ENCODE assay signal across 8 mouse cellular contexts in the genomic region with DNA sequence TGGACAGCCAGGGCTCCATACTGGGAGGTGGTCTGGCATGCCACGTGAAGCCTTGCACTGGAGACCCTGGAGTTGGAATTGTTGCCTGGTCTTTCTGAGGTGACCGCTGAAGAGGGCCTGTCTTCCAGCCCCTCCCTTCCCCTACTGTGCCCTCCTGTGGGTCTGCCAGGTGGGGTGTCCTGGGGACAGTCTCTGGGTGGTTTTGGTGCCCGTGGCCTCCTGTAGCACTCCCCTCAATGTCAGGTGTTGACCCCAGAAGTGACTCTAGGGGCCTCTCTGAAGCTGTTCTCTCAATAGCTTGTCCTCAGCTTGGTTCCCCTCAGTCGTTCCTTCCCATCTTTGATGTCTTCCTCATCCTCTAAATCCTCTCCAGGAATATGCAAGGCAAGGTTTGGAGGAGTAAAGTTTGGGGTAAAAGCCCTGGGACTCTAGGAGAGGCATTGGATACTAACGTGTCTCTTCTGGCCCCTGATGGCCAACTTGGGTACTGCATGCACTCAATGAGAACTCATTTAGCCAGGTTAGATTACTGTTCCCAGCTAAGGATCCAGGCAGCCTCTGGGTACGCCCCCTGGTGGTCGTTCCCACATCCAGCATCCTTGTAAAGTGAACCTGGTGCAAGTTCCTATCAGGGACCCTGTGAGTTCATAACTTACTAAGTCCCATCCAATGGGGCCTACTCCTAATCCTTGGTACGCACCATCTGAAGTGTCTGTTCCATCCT.
DNase-seq lines count a peak whose midpoint lies in the region; ATAC-seq lines count a peak whose summit lies in the region.

No protein-coding gene starts in this region.

- DNase-seq in A20 (ENCODE audit: low read depth, low spot score), result peak; percentile 91
- DNase-seq in adrenal gland, postnatal 4 days (ENCODE audit: low spot score in 2 of 2), result peak; percentile 82 to 88
- peak; percentile 96 for DNase-seq in embryonic facial prominence, embryonic 14.5 days (ENCODE audit: low spot score)
- DNase-seq in heart, adult 9 months (ENCODE audit: low spot score in 2 of 2), result peak; percentile 86 to 93
- DNase-seq in spleen, postnatal 4 days (ENCODE audit: low spot score in 2 of 2), result peak; percentile 90 to 98

- no peak overlapping the region for H3K4me2 ChIP-seq in embryonic facial prominence, embryonic 14.5 days (ENCODE audit: low read depth, low read length)
- no peak overlapping the region for H3K4me2 ChIP-seq in kidney, embryonic 15.5 days
- H3K4me2 ChIP-seq in limb, embryonic 15.5 days, result no peak overlapping the region

- WGBS in embryonic facial prominence, embryonic 14.5 days, result 37% methylated on average over 8 of the region's 8 CpGs
- 36% methylated on average over 8 of the region's 8 CpGs for WGBS in kidney, embryonic 15.5 days
- WGBS in limb, embryonic 15.5 days, result 38% methylated on average over 8 of the region's 8 CpGs

- no peaks in the 10 kb centered on the region for H3K4me1 ChIP-seq in embryonic facial prominence, embryonic 14.5 days (ENCODE audit: control insufficient read depth, insufficient read depth, low read length)
- H3K4me1 ChIP-seq in kidney, embryonic 15.5 days, result peaks cover 3% of the 10 kb centered on the region; the same call in 1 of the 2 replicates
- H3K4me1 ChIP-seq in limb, embryonic 15.5 days, result peaks cover 10% of the 10 kb centered on the region; the same call in 1 of the 2 replicates

- ATAC-seq in embryonic facial prominence, embryonic 14.5 days (ENCODE audit: low read depth), result peak; percentile 88
- ATAC-seq in kidney, embryonic 15.5 days (replicated peaks; ENCODE audit: low FRiP score), result peak; percentile 27; the same call in 1 of the 2 replicates
- peak; percentile 73; the same call in 1 of the 2 replicates for ATAC-seq in limb, embryonic 15.5 days (ENCODE audit: insufficient number of reproducible peaks, low FRiP score, low TSS enrichment, low read depth)
- ATAC-seq in monocyte, adult 5-6 weeks (replicated peaks; ENCODE audit: insufficient number of reproducible peaks, low FRiP score, low TSS enrichment, poor library complexity, severe bottlenecking), result peak; percentile 85

- H3K36me3 ChIP-seq in embryonic facial prominence, embryonic 14.5 days (ENCODE audit: control insufficient read depth, insufficient read depth, low read length), result peaks cover 91% of the 10 kb centered on the region
- H3K36me3 ChIP-seq in kidney, embryonic 15.5 days, result peaks cover 97% of the 10 kb centered on the region
- peaks cover 89% of the 10 kb centered on the region for H3K36me3 ChIP-seq in limb, embryonic 15.5 days

- no peak overlapping the region for H3K9ac ChIP-seq in embryonic facial prominence, embryonic 14.5 days (ENCODE audit: low read depth, low read length)
- no peak overlapping the region for H3K9ac ChIP-seq in kidney, embryonic 15.5 days
- H3K9ac ChIP-seq in limb, embryonic 15.5 days, result no peak overlapping the region

- H3K9me3 ChIP-seq in embryonic facial prominence, embryonic 14.5 days (ENCODE audit: control insufficient read depth, low read length), result no peaks in the 10 kb centered on the region
- H3K9me3 ChIP-seq in kidney, embryonic 15.5 days (replicated peaks), result no peaks in the 10 kb centered on the region
- no peaks in the 10 kb centered on the region for H3K9me3 ChIP-seq in limb, embryonic 15.5 days

- H3K27ac ChIP-seq in embryonic facial prominence, embryonic 14.5 days (replicated peaks; ENCODE audit: low read depth, low read length), result no peak overlapping the region
- H3K27ac ChIP-seq in kidney, embryonic 15.5 days, result no peak overlapping the region
- H3K27ac ChIP-seq in limb, embryonic 15.5 days, result peak overlapping the region; percentile 54

- H3K27me3 ChIP-seq in embryonic facial prominence, embryonic 14.5 days (replicated peaks; ENCODE audit: control insufficient read depth, insufficient read depth, low read length), result no peaks in the 10 kb centered on the region
- no peaks in the 10 kb centered on the region for H3K27me3 ChIP-seq in kidney, embryonic 15.5 days
- no peaks in the 10 kb centered on the region for H3K27me3 ChIP-seq in limb, embryonic 15.5 days

- H3K4me3 ChIP-seq in embryonic facial prominence, embryonic 14.5 days (ENCODE audit: low read depth, low read length), result no peak overlapping the region
- H3K4me3 ChIP-seq in kidney, embryonic 15.5 days (replicated peaks), result no peak overlapping the region
- H3K4me3 ChIP-seq in limb, embryonic 15.5 days, result no peak overlapping the region

Comparison
In these comparisons a context has a peak if more than half of its experiments do, and no peak if none do; other contexts are left out.
1. ATAC-seq: peak in every context shown above with its lines; median percentile 88 in embryonic facial prominence, embryonic 14.5 days; 85 in monocyte, adult 5-6 weeks; 73 in limb, embryonic 15.5 days; 27 in kidney, embryonic 15.5 days.